Mouse (Mus musculus) spleen, adult 2 months (tissue): ENCODE results near the gene Olfr215.
"Not testable (repeated sequence)": the region's sequence is repeated elsewhere in the genome, so short reads cannot be mapped to it uniquely, and the experiment has no call there.

ENCODE experiments used
- CTCF ChIP-seq: fragments of 200-500 bp; IDR thresholded peaks from 2 replicates; pipeline ENCODE4 v1.5.1; 2011; ENCODE audit warnings: mild to moderate bottlenecking, inconsistent platforms; ENCODE audit not compliant: insufficient read depth, insufficient read length, insufficient replicate concordance; ENCODE audit errors: extremely low read depth
- POLR2A ChIP-seq: fragments of 200-500 bp; IDR thresholded peaks from 2 replicates; pipeline ENCODE4 v1.6.1; 2011; ENCODE audit warnings: low read depth, low read length, inconsistent platforms

GRCm38 (mm10) chr6:116626417-116626816 is 42.4 kb upstream of the Olfr215 start:
- not testable (repeated sequence) for TF ChIP-seq CTCF, POLR2A
